Mouse (Mus musculus) ES-E14 (cell line): ENCODE data around the gene Sema5a.

Source experiments
- CHD2 ChIP-seq: IDR thresholded peaks from 2 replicates; pipeline ENCODE4 v1.6.1; 2014; ENCODE audit warnings: mild to moderate bottlenecking, low read depth, low read length, inconsistent platforms
- HCFC1 ChIP-seq: IDR thresholded peaks from 2 replicates; pipeline ENCODE4 v1.6.1; 2012; ENCODE audit warnings: low read length, inconsistent platforms, borderline replicate concordance; ENCODE audit not compliant: insufficient read depth
- MAFK ChIP-seq: IDR thresholded peaks from 2 replicates; pipeline ENCODE4 v1.6.1; 2014; ENCODE audit warnings: mild to moderate bottlenecking, low read depth, low read length, inconsistent platforms; ENCODE audit not compliant: insufficient read depth
- ZNF384 ChIP-seq: IDR thresholded peaks from 2 replicates; pipeline ENCODE4 v1.6.1; 2012; ENCODE audit warnings: low read depth, low read length, inconsistent platforms

DNA sequence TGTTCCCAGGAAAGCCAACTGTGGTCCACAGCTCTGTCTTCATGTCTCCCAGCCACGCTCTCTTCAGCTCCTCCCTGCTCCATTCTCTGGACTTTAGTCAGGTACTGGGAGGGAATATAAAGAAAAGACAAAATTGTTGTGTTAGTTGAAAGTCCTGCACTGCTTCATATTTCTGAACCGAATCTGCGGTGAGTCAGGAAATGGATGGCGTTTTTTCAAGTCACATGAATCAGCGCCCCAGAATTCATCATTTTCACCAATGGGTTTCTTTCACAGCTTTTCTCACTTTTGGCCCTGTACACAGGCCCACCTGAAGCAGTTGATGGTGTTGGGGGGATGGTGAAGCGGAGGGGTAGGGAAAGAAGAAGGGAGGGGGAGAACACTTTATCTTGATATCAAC lies 2.9 kb upstream of the Sema5a start:
- TF ChIP-seq CHD2 (no peak), ZNF384 (no peak), HCFC1 (no peak), MAFK (no peak)
